Mouse (Mus musculus) kidney, adult 2 months (tissue): ENCODE measurements at regions not wholly inside any gene's neighbourhood (a gene's known extent, or its start where the extent isn't known, plus 50 kb on each side); places are given as distances from the start of the nearest gene placed in this dataset.
"Not testable (repeated sequence)": the region's sequence is repeated elsewhere in the genome, so short reads cannot be mapped to it uniquely, and the experiment has no call there.

Experiments
- DNase-seq: peaks from one replicate; pipeline ENCODE4 v3.0.0; 2021
- H3K27ac ChIP-seq: fragments of 200-500 bp; 2 replicates; pipeline ENCODE4 v1.5.1; 2012; ENCODE audit warnings: low read depth, low read length, control low read depth, inconsistent platforms; ENCODE audit not compliant: insufficient read depth
- H3K27me3 ChIP-seq: fragments of 200-500 bp; replicated peaks from 2 replicates; pipeline ENCODE4 v1.6.1; 2012; ENCODE audit warnings: mild to moderate bottlenecking, moderate library complexity, low read length, inconsistent platforms; ENCODE audit not compliant: control insufficient read depth, insufficient read depth
- H3K36me3 ChIP-seq: fragments of 200-500 bp; 2 replicates; pipeline ENCODE4 v1.6.1; 2012; ENCODE audit warnings: mild to moderate bottlenecking, moderate library complexity, low read length, inconsistent platforms; ENCODE audit not compliant: control insufficient read depth, insufficient read depth
- H3K4me1 ChIP-seq: fragments of 200-500 bp; 2 replicates; pipeline ENCODE4 v1.6.1; 2011; ENCODE audit warnings: low read length; ENCODE audit not compliant: control insufficient read depth, insufficient read depth
- H3K4me3 ChIP-seq: fragments of 200-500 bp; 2 replicates; pipeline ENCODE4 v1.5.1; 2011; ENCODE audit warnings: mild to moderate bottlenecking, low read depth, low read length, control low read depth; ENCODE audit not compliant: insufficient read depth
- CTCF ChIP-seq: fragments of 200-500 bp; conservative IDR thresholded peaks from 2 replicates; pipeline ENCODE4 v1.5.1; 2011; ENCODE audit warnings: low read depth, mild to moderate bottlenecking, control low read depth, low read length, moderate library complexity, mixed read lengths; ENCODE audit not compliant: insufficient read depth, insufficient read length
- POLR2A ChIP-seq: fragments of 200-500 bp; IDR thresholded peaks from one replicate; pipeline ENCODE4 v1.6.1; 2011; ENCODE audit warnings: low read depth, low read length, control low read depth
- WGBS: fragments of 180-500 bp; shearing (Covaris S2); methylation state at CpG from one replicate; pipeline ENCODE4 v1.1.7; 2018; 5-methylcytosine and 5-hydroxymethylcytosine counted together

GRCm38 (mm10) chr12:106321511-106321910 is 311.5 kb downstream of the Vrk1 start:
- DNase-seq, result no peak
- Histone ChIP-seq H3K27me3 (no peaks in the 10 kb centered on the region), H3K36me3 (no peaks in the 10 kb centered on the region), H3K27ac (no peak overlapping the region), H3K4me3 (no peak overlapping the region), H3K4me1 (no peaks in the 10 kb centered on the region)
- WGBS, result 78% methylated on average over 7 of the region's 7 CpGs
- TF ChIP-seq CTCF (no peak), POLR2A (no peak)

- WGBS, result 28% methylated on average over 4 of the region's 4 CpGs
- peak; percentile 76 for DNase-seq
These were observed 316.6 kb downstream of the Vrk1 start for GRCm38 (mm10) chr12:106326611-106327010.

DNA sequence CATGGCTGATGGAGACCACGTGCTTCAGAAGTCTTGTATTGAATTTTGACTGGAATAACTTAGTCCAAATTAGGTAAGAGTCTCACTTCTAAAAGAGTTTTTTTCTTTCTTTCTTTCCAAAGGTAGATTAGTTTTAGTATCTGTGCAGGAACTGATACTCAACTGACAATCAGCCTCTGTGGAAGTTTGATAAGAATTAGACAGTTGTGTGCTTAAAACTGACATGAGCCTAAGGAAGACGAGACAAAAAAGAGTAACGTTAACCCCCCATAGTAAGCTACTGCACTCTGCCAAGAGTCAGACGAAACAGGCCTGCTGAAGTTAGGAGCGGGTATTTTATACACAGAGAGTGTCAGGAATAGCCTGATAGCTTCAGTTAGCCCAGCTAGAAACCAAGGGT is 317.3 kb downstream of the Vrk1 start:
- Histone ChIP-seq H3K27ac (no peak overlapping the region), H3K4me1 (no peaks in the 10 kb centered on the region), H3K27me3 (no peaks in the 10 kb centered on the region), H3K36me3 (no peaks in the 10 kb centered on the region), H3K4me3 (no peak overlapping the region)
- WGBS, result 84% methylated on average over 5 of the region's 5 CpGs
- no peak for DNase-seq
- TF ChIP-seq CTCF (no peak), POLR2A (no peak)

More at GRCm38 (mm10) chr12:106326611-106327010, 316.6 kb downstream of the Vrk1 start:
- Histone ChIP-seq H3K4me3 (no peak overlapping the region), H3K27me3 (no peaks in the 10 kb centered on the region), H3K36me3 (no peaks in the 10 kb centered on the region), H3K27ac (no peak overlapping the region), H3K4me1 (no peaks in the 10 kb centered on the region)
- TF ChIP-seq CTCF (no peak), POLR2A (no peak)

- H3K27ac ChIP-seq, result no peak overlapping the region
- H3K27me3 ChIP-seq, result no peaks in the 10 kb centered on the region
- DNase-seq, result no peak
- WGBS, result 82% methylated on average over 9 of the region's 9 CpGs
- no peak overlapping the region for H3K4me3 ChIP-seq
- TF ChIP-seq POLR2A (no peak), CTCF (no peak)
- no peaks in the 10 kb centered on the region for H3K4me1 ChIP-seq
- no peaks in the 10 kb centered on the region for H3K36me3 ChIP-seq
These were observed 347.8 kb downstream of the Vrk1 start for GRCm38 (mm10) chr12:106357867-106358266.

DNA sequence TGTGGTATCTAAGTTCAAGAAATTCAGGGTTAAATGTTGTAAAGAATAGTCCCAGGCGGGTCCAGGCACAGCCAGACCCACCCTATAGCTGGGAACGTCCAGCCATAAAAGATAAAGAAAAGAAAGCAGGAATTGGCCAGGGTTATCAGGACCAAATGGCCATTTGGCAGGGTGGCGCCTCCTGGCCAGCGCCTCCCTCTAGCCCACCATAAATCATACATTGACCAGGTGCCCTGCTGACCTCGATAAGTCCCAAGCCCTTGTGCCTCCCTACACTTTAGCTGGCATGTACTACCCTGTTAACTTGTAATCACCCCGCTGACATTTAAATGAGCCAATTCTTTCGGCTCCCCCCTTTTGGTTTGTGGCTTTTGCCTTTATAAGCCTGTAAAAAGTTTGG is 351.6 kb downstream of the Vrk1 start:
- not testable (repeated sequence) for H3K4me3 ChIP-seq, H3K27ac ChIP-seq, DNase-seq, H3K27me3 ChIP-seq, H3K4me1 ChIP-seq, H3K36me3 ChIP-seq
- 30% methylated on average over 7 of the region's 7 CpGs for WGBS

- Histone ChIP-seq H3K27me3 (no peaks in the 10 kb centered on the region; the same call in 1 of the 2 replicates), H3K4me1 (0 out of 2 replicates have a peak, but pooled peaks cover 3% of the 10 kb centered on the region), H3K36me3 (no peaks in the 10 kb centered on the region), H3K27ac (no peak overlapping the region), H3K4me3 (no peak overlapping the region)
- 71% methylated on average over 12 of the region's 12 CpGs for WGBS
- TF ChIP-seq POLR2A (no peak), CTCF (no peak)
- DNase-seq, result no peak
These were observed 364.9 kb downstream of the Vrk1 start for GRCm38 (mm10) chr12:106374840-106375375.

GRCm38 (mm10) chr12:106375886-106376285 is 365.9 kb downstream of the Vrk1 start:
- Histone ChIP-seq H3K4me1 (0 out of 2 replicates have a peak, but pooled peaks cover 3% of the 10 kb centered on the region), H3K4me3 (no peak overlapping the region), H3K27me3 (no peaks in the 10 kb centered on the region; the same call in 1 of the 2 replicates), H3K27ac (no peak overlapping the region), H3K36me3 (no peaks in the 10 kb centered on the region)
- DNase-seq, result no peak
- WGBS, result 88% methylated on average over 13 of the region's 13 CpGs
- TF ChIP-seq CTCF (no peak), POLR2A (no peak)

DNA sequence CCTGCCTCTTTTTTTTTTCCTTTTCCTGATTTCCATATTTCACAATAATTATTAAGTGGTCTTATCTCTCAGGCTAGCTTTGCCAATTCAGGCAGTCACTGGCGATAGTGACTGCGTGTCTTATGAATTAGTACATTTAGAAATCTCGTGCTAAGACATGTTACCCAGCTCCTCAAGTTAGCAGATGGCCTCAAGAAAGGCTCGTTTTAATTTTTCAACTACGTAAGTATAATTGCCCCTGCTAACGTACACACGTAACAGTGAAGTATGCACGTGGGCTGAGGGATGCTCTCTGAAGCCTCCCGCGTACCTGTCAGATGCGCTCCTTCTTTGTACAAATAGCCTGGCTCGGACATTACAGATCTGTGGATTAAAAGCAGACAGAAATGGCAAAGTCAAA is 366.8 kb downstream of the Vrk1 start:
- H3K4me3 ChIP-seq, result no peak overlapping the region
- no peak for DNase-seq
- TF ChIP-seq POLR2A, result no peak
- TF ChIP-seq CTCF, result no peak
- no peaks in the 10 kb centered on the region for H3K36me3 ChIP-seq
- no peaks in the 10 kb centered on the region; the same call in 1 of the 2 replicates for H3K27me3 ChIP-seq
- no peak overlapping the region for H3K27ac ChIP-seq
- WGBS, result 84% methylated on average over 12 of the region's 12 CpGs
- H3K4me1 ChIP-seq, result 0 out of 2 replicates have a peak, but pooled peaks cover 3% of the 10 kb centered on the region
